Mouse (Mus musculus) gastrocnemius, adult 18-20 months (tissue): ENCODE measurements around the gene Ptger1. TPM values are rescaled to one million over a fixed set of nuclear protein-coding genes. Genes with fewer than 3 reads are reported as not detected.
A peak's percentile ranks its signal among the peaks of the same experiment; 100 is the strongest.

Experiments used
- DNase-seq: peaks from one replicate; pipeline ENCODE4 v3.0.0; 2021; ENCODE audit warnings: low spot score
- total RNA-seq, 2 experiments: library from RNA; stranded (reverse); gene quantifications; 2 replicates each; pipeline ENCODE4 v1.2.3; 2021

The Ptger1 gene
- total RNA-seq, 2 experiments from 2014 or later: 0.09 TPM; not detected in 1

- DNase-seq: no peak
Measured at GRCm38 (mm10) chr8:83695351-83696106, 29.1 kb downstream of the Ptger1 start.

GRCm38 (mm10) chr8:83697374-83698220 lies 31.1 kb downstream of the Ptger1 start:
- DNase-seq: peak; percentile 42

GRCm38 (mm10) chr8:83698291-83698660 lies 31.8 kb downstream of the Ptger1 start:
- peak; percentile 22 for DNase-seq

GRCm38 (mm10) chr8:83698661-83699453 lies 32.4 kb downstream of the Ptger1 start, which contains the start of gene Pkn1:
Pkn1 (minus strand) TSS chr8:83699179.
- peak; percentile 67 for DNase-seq

GRCm38 (mm10) chr8:83699566-83699965 lies 33.1 kb downstream of the Ptger1 start:
- no peak for DNase-seq

- DNase-seq: no peak
Measured at GRCm38 (mm10) chr8:83700423-83701085, 34.1 kb downstream of the Ptger1 start.

GRCm38 (mm10) chr8:83703426-83703825 lies 36.9 kb downstream of the Ptger1 start:
- DNase-seq: no peak

- no peak for DNase-seq
Measured at GRCm38 (mm10) chr8:83706411-83706810, 39.9 kb downstream of the Ptger1 start.

- DNase-seq: no peak
Measured at GRCm38 (mm10) chr8:83707554-83707953, 41.1 kb downstream of the Ptger1 start.

- no peak for DNase-seq
Measured at GRCm38 (mm10) chr8:83714676-83715030, 48.2 kb downstream of the Ptger1 start.

GRCm38 (mm10) chr8:83715031-83715690 lies 48.7 kb downstream of the Ptger1 start, which contains the start of gene Ddx39:
Ddx39 (plus strand) TSS chr8:83715177.
- DNase-seq: peak; percentile 98

- DNase-seq: no peak
Measured at GRCm38 (mm10) chr8:83715771-83716170, 49.3 kb downstream of the Ptger1 start.

GRCm38 (mm10) chr8:83716563-83716962 lies 50.1 kb downstream of the Ptger1 start:
- DNase-seq: no peak

GRCm38 (mm10) chr8:83719048-83719447 lies 52.6 kb downstream of the Ptger1 start:
- DNase-seq: no peak

- DNase-seq: no peak
Measured at GRCm38 (mm10) chr8:83719693-83720092, 53.2 kb downstream of the Ptger1 start.

GRCm38 (mm10) chr8:83721405-83722025 lies 55.0 kb downstream of the Ptger1 start:
- no peak for DNase-seq
